Mouse (Mus musculus) MEL (cell line): ENCODE data around the gene Sik3. TPM values are rescaled to one million over a fixed set of nuclear protein-coding genes. Genes with fewer than 3 reads are reported as not detected.

Experiments
- DNase-seq: peaks from one replicate; pipeline ENCODE4 v3.0.0; 2011; ENCODE audit warnings: low read depth, low spot score
- H3K27ac ChIP-seq: 2 replicates; pipeline ENCODE4 v1.5.1; 2012; ENCODE audit warnings: low read depth, mild to moderate bottlenecking, control low read depth, low read length, moderate library complexity; ENCODE audit not compliant: control insufficient read depth
- H3K27me3 ChIP-seq, 2 experiments: fragments of 150-350 bp in 1 of 2; sonication (generic) in 1 of 2; 2 replicates each; pipeline ENCODE4 v1.6.1; 2012; ENCODE audit warnings: low read length in 2 of 2, mild to moderate bottlenecking in 2 of 2, improper control_type of control experiment in 1 of 2, moderate library complexity in 1 of 2; ENCODE audit not compliant: insufficient read depth in 2 of 2, control insufficient read depth in 1 of 2
- H3K36me3 ChIP-seq, 2 experiments: 2 replicates each; pipeline ENCODE4 v1.6.1; 2012 to 2014; ENCODE audit warnings: low read length in 2 of 2, improper control_type of control experiment in 1 of 2, inconsistent platforms in 1 of 2, mild to moderate bottlenecking in 1 of 2; ENCODE audit not compliant: insufficient read depth in 2 of 2, control insufficient read depth in 1 of 2
- H3K4me1 ChIP-seq, 2 experiments: fragments of 150-350 bp in 1 of 2; sonication (generic) in 1 of 2; 2 replicates each; pipeline ENCODE4 v1.6.1; 2012; ENCODE audit warnings: low read length in 2 of 2, improper control_type of control experiment in 1 of 2, mild to moderate bottlenecking in 1 of 2; ENCODE audit not compliant: insufficient read depth in 2 of 2, control insufficient read depth in 1 of 2
- H3K4me3 ChIP-seq, 2 experiments: fragments of 150-350 bp in 1 of 2; sonication (generic) in 1 of 2; 2 replicates each; pipeline ENCODE4 v1.5.1; 2012; ENCODE audit warnings: low read depth in 2 of 2, low read length in 2 of 2, mild to moderate bottlenecking in 2 of 2, moderate library complexity in 2 of 2, control low read depth in 1 of 2, improper control_type of control experiment in 1 of 2; ENCODE audit not compliant: control insufficient read depth in 1 of 2, insufficient read depth in 1 of 2
- H3K79me2 ChIP-seq: 2 replicates; pipeline ENCODE4 v1.6.1; 2012; ENCODE audit warnings: mild to moderate bottlenecking, low read length, moderate library complexity; ENCODE audit not compliant: control insufficient read depth, poor library complexity, insufficient read depth
- H3K9ac ChIP-seq: 2 replicates; pipeline ENCODE4 v1.6.1; 2012; ENCODE audit warnings: low read depth, mild to moderate bottlenecking, control low read depth, low read length, moderate library complexity; ENCODE audit not compliant: control insufficient read depth, poor library complexity, severe bottlenecking
- H3K9me3 ChIP-seq: fragments of 150-350 bp; sonication (generic); replicated peaks from 2 replicates; pipeline ENCODE4 v1.6.1; 2012; ENCODE audit warnings: mild to moderate bottlenecking, low read length, improper control_type of control experiment, moderate library complexity; ENCODE audit not compliant: insufficient read depth
- BHLHE40 ChIP-seq: IDR thresholded peaks from 2 replicates; pipeline ENCODE4 v1.6.1; 2012; ENCODE audit warnings: low read depth, mild to moderate bottlenecking, inconsistent platforms, low read length, improper control_type of control experiment, borderline replicate concordance
- CHD1 ChIP-seq: IDR thresholded peaks from 2 replicates; pipeline ENCODE4 v1.6.1; 2012; ENCODE audit warnings: low read depth, mild to moderate bottlenecking, inconsistent platforms, low read length, improper control_type of control experiment
- CTCF ChIP-seq, 3 experiments: IDR thresholded peaks in 2 of 3; conservative IDR thresholded peaks in 1 of 3; 2 replicates each; pipeline ENCODE4 v1.5.1; 2011 to 2012; ENCODE audit warnings: low read length in 3 of 3, low read depth in 2 of 3, mild to moderate bottlenecking in 2 of 3, improper control_type of control experiment in 1 of 3, inconsistent platforms in 1 of 3, mixed read lengths in 1 of 3, moderate library complexity in 1 of 3; ENCODE audit not compliant: control insufficient read depth in 1 of 3, insufficient read depth in 1 of 3, poor library complexity in 1 of 3, severe bottlenecking in 1 of 3
- E2F4 ChIP-seq: IDR thresholded peaks from 2 replicates; pipeline ENCODE4 v1.6.1; 2011; ENCODE audit warnings: low read depth, low read length, improper control_type of control experiment, borderline replicate concordance
- ELF1 ChIP-seq: IDR thresholded peaks from 2 replicates; pipeline ENCODE4 v1.6.1; 2014; ENCODE audit warnings: low read depth, mild to moderate bottlenecking, inconsistent platforms, low read length, improper control_type of control experiment, moderate library complexity
- ETS1 ChIP-seq: IDR thresholded peaks from 2 replicates; pipeline ENCODE4 v1.6.1; 2012; ENCODE audit warnings: low read depth, mild to moderate bottlenecking, inconsistent platforms, low read length, improper control_type of control experiment, moderate library complexity
- GABPA ChIP-seq: IDR thresholded peaks from 2 replicates; pipeline ENCODE4 v1.6.1; 2012; ENCODE audit warnings: low read depth, mild to moderate bottlenecking, inconsistent platforms, low read length, improper control_type of control experiment, moderate library complexity
- GATA1 ChIP-seq: IDR thresholded peaks from 2 replicates; pipeline ENCODE4 v1.6.1; 2011; ENCODE audit warnings: low read depth, low read length, improper control_type of control experiment
- HCFC1 ChIP-seq: IDR thresholded peaks from 2 replicates; pipeline ENCODE4 v1.6.1; 2012; ENCODE audit warnings: low read depth, mild to moderate bottlenecking, inconsistent platforms, low read length, improper control_type of control experiment, moderate library complexity
- KAT2A ChIP-seq: conservative IDR thresholded peaks from 2 replicates; pipeline ENCODE4 v1.6.1; 2012; ENCODE audit warnings: low read depth, low read length, improper control_type of control experiment, inconsistent platforms
- MAFK ChIP-seq: IDR thresholded peaks from 2 replicates; pipeline ENCODE4 v1.6.1; 2011; ENCODE audit warnings: low read depth, mild to moderate bottlenecking, low read length, improper control_type of control experiment, borderline replicate concordance
- MAX ChIP-seq: IDR thresholded peaks from 2 replicates; pipeline ENCODE4 v1.6.1; 2011; ENCODE audit warnings: low read length, improper control_type of control experiment
- MAZ ChIP-seq: IDR thresholded peaks from 2 replicates; pipeline ENCODE4 v1.6.1; 2012; ENCODE audit warnings: low read depth, mild to moderate bottlenecking, inconsistent platforms, low read length, improper control_type of control experiment
- MEF2A ChIP-seq: IDR thresholded peaks from 2 replicates; pipeline ENCODE4 v1.6.1; 2014; ENCODE audit warnings: low read depth, mild to moderate bottlenecking, inconsistent platforms, low read length, improper control_type of control experiment; ENCODE audit not compliant: poor library complexity, insufficient replicate concordance, severe bottlenecking; ENCODE audit errors: extremely low read depth
- MXI1 ChIP-seq: IDR thresholded peaks from 2 replicates; pipeline ENCODE4 v1.6.1; 2011; ENCODE audit warnings: mild to moderate bottlenecking, low read depth, low read length, improper control_type of control experiment
- MYB ChIP-seq: IDR thresholded peaks from 2 replicates; pipeline ENCODE4 v1.6.1; 2011; ENCODE audit warnings: mild to moderate bottlenecking, low read depth, low read length, improper control_type of control experiment
- MYC ChIP-seq: IDR thresholded peaks from 2 replicates; pipeline ENCODE4 v1.6.1; 2011; ENCODE audit warnings: low read depth, mild to moderate bottlenecking, low read length, improper control_type of control experiment, moderate library complexity
- NELFE ChIP-seq: IDR thresholded peaks from 2 replicates; pipeline ENCODE4 v1.6.1; 2011; ENCODE audit warnings: low read depth, low read length, improper control_type of control experiment
- NRF1 ChIP-seq: IDR thresholded peaks from 2 replicates; pipeline ENCODE4 v1.6.1; 2014; ENCODE audit warnings: low read depth, mild to moderate bottlenecking, inconsistent platforms, low read length, improper control_type of control experiment, moderate library complexity; ENCODE audit not compliant: poor library complexity, insufficient read depth, severe bottlenecking
- POLR2A ChIP-seq, 2 experiments: IDR thresholded peaks; 2 replicates each; pipeline ENCODE4 v1.6.1; 2011 to 2012; ENCODE audit warnings: low read length in 2 of 2, mild to moderate bottlenecking in 2 of 2, control low read depth in 1 of 2, improper control_type of control experiment in 1 of 2, low read depth in 1 of 2, moderate library complexity in 1 of 2; ENCODE audit not compliant: control insufficient read depth in 1 of 2, insufficient read depth in 1 of 2, poor library complexity in 1 of 2
- POLR2AphosphoS2 ChIP-seq: IDR thresholded peaks from 2 replicates; pipeline ENCODE4 v1.6.1; 2011; ENCODE audit warnings: low read length, improper control_type of control experiment
- POLR2AphosphoS5 ChIP-seq: IDR thresholded peaks from 2 replicates; pipeline ENCODE4 v1.6.1; 2012; ENCODE audit warnings: low read depth, borderline replicate concordance, mild to moderate bottlenecking, inconsistent platforms, low read length, moderate library complexity, mixed read lengths
- RAD21 ChIP-seq: IDR thresholded peaks from 2 replicates; pipeline ENCODE4 v1.6.1; 2011; ENCODE audit warnings: mild to moderate bottlenecking, low read depth, low read length, improper control_type of control experiment
- RCOR1 ChIP-seq: IDR thresholded peaks from 2 replicates; pipeline ENCODE4 v1.6.1; 2012; ENCODE audit warnings: low read depth, mild to moderate bottlenecking, inconsistent platforms, low read length, improper control_type of control experiment
- SIN3A ChIP-seq: IDR thresholded peaks from 2 replicates; pipeline ENCODE4 v1.6.1; 2012; ENCODE audit warnings: low read length, improper control_type of control experiment, inconsistent platforms
- SMC3 ChIP-seq: IDR thresholded peaks from 2 replicates; pipeline ENCODE4 v1.6.1; 2011; ENCODE audit warnings: low read depth, low read length, improper control_type of control experiment
- TAL1 ChIP-seq: IDR thresholded peaks from 2 replicates; pipeline ENCODE4 v1.6.1; 2012; ENCODE audit warnings: mild to moderate bottlenecking, inconsistent platforms, low read length, moderate library complexity, mixed read lengths
- TBP ChIP-seq: IDR thresholded peaks from 2 replicates; pipeline ENCODE4 v1.8.0; 2011; ENCODE audit warnings: low read depth, low read length, improper control_type of control experiment
- TCF12 ChIP-seq: IDR thresholded peaks from 2 replicates; pipeline ENCODE4 v1.6.1; 2014; ENCODE audit warnings: low read depth, mild to moderate bottlenecking, inconsistent platforms, low read length, improper control_type of control experiment, moderate library complexity
- UBTF ChIP-seq: IDR thresholded peaks from 2 replicates; pipeline ENCODE4 v1.6.1; 2012; ENCODE audit warnings: low read depth, mild to moderate bottlenecking, inconsistent platforms, low read length, improper control_type of control experiment, moderate library complexity, borderline replicate concordance; ENCODE audit not compliant: insufficient read depth
- USF1 ChIP-seq: IDR thresholded peaks from 2 replicates; pipeline ENCODE4 v1.6.1; 2014; ENCODE audit warnings: low read depth, mild to moderate bottlenecking, inconsistent platforms, low read length, improper control_type of control experiment, moderate library complexity
- USF2 ChIP-seq, 2 experiments: IDR thresholded peaks; 2 replicates each; pipeline ENCODE4 v1.6.1; 2011 to 2012; ENCODE audit warnings: improper control_type of control experiment in 2 of 2, low read length in 2 of 2, borderline replicate concordance in 1 of 2, inconsistent platforms in 1 of 2, low read depth in 1 of 2, mild to moderate bottlenecking in 1 of 2; ENCODE audit not compliant: insufficient read depth in 1 of 2
- ZC3H11A ChIP-seq: IDR thresholded peaks from 2 replicates; pipeline ENCODE4 v1.6.1; 2012; ENCODE audit warnings: low read depth, mild to moderate bottlenecking, inconsistent platforms, low read length, improper control_type of control experiment
- ZKSCAN1 ChIP-seq: IDR thresholded peaks from 2 replicates; pipeline ENCODE4 v1.6.1; 2012; ENCODE audit warnings: low read depth, mild to moderate bottlenecking, inconsistent platforms, low read length, improper control_type of control experiment, moderate library complexity
- ZMIZ1 ChIP-seq: IDR thresholded peaks from 2 replicates; pipeline ENCODE4 v1.6.1; 2012; ENCODE audit warnings: low read depth, mild to moderate bottlenecking, inconsistent platforms, low read length, improper control_type of control experiment, moderate library complexity
- ZNF384 ChIP-seq: IDR thresholded peaks from 2 replicates; pipeline ENCODE4 v1.6.1; 2012; ENCODE audit warnings: low read depth, mild to moderate bottlenecking, inconsistent platforms, low read length, improper control_type of control experiment
- polyA plus RNA-seq, 2 experiments: library from polyadenylated mRNA; stranded (reverse) in 1 of 2; unstranded in 1 of 2; fragments of >175 nt in 1 of 2; fragments of >200 nt in 1 of 2; gene quantifications; 2 replicates each; pipeline versions ENCODE4 v1.2.1 to v1.2.4; 2012; ENCODE audit warnings: low replicate concordance in 2 of 2, low read depth in 1 of 2; ENCODE audit not compliant: insufficient read length in 2 of 2, insufficient read depth in 1 of 2, missing spikeins in 1 of 2
- total RNA-seq: library from RNA; depleted of rRNA; stranded (reverse); fragments of 300-350 nt; gene quantifications from 2 replicates; pipeline ENCODE4 v1.2.3, GENCODE M21; 2012

The Sik3 gene
- total and polyA plus RNA-seq, 3 experiments: 78.7 to 111 TPM; not detected in 1

GRCm38 (mm10) chr9:46098360-46098985, 85.9 kb downstream of the Sik3 start:
- Histone ChIP-seq H3K27ac (peak overlapping the region; percentile 68), H3K9me3 (no peaks in the 10 kb centered on the region), H3K9ac (peak overlapping the region; percentile 42), H3K27me3 (no peaks in the 10 kb centered on the region), H3K36me3 (peaks cover 0 to 20% of the 10 kb centered on the region in 2 experiments; a peak in 3 of 4 replicates), H3K79me2 (peaks cover 24% of the 10 kb centered on the region), H3K4me3 (peak overlapping the region; percentile 26 to 34), H3K4me1 (peaks cover 13 to 29% of the 10 kb centered on the region in 2 experiments)
- DNase-seq: peak; percentile 90
- no peak for TF ChIP-seq KAT2A
- 0 out of 2 replicates have a peak, but pooled peaks have one; percentile 46 for TF ChIP-seq UBTF
- TF ChIP-seq CTCF (IDR thresholded peaks at IDR 0.05 in 2 of 3, conservative IDR thresholded peaks at IDR 0.05 in 1 of 3; ENCODE audit: control insufficient read depth in 1 of 3, insufficient read depth in 1 of 3, low read depth in 2 of 3, low read length in 3 of 3, poor library complexity in 1 of 3, severe bottlenecking in 1 of 3): no peak
- TF ChIP-seq ETS1: no peak; the same call in none of the 2 replicates
- TF ChIP-seq BHLHE40: no peak
- peak; percentile 64; the same call in 1 of the 2 replicates for TF ChIP-seq TBP
- TF ChIP-seq POLR2A (IDR thresholded peaks at IDR 0.05; ENCODE audit: control insufficient read depth in 1 of 2, insufficient read depth in 1 of 2, low read depth in 1 of 2, low read length in 2 of 2, poor library complexity in 1 of 2): peak in 1 of 2 experiments; percentile 31; a peak in 1 of 4 replicates
- no peak for TF ChIP-seq MAFK
- TF ChIP-seq MYB: no peak
- no peak for TF ChIP-seq ELF1
- no peak for TF ChIP-seq SMC3
- peak; percentile 61; the same call in 1 of the 2 replicates for TF ChIP-seq GATA1
- TF ChIP-seq CHD1: no peak
- peak in 1 of 2 experiments; percentile 55; a peak in 1 of 4 replicates for TF ChIP-seq USF2 (IDR thresholded peaks at IDR 0.05; ENCODE audit: borderline replicate concordance in 1 of 2, insufficient read depth in 1 of 2, low read depth in 1 of 2, low read length in 2 of 2)
- no peak for TF ChIP-seq NELFE
- no peak; the same call in 1 of the 2 replicates for TF ChIP-seq HCFC1
- TF ChIP-seq MXI1: peak; percentile 79
- no peak for TF ChIP-seq ZKSCAN1
- TF ChIP-seq TAL1: peak; percentile 59
- no peak for TF ChIP-seq ZMIZ1
- TF ChIP-seq POLR2AphosphoS2: no peak
- TF ChIP-seq MEF2A: no peak
- TF ChIP-seq E2F4: no peak
- no peak for TF ChIP-seq NRF1
- TF ChIP-seq ZNF384: no peak
- TF ChIP-seq MAZ: no peak
- no peak for TF ChIP-seq POLR2AphosphoS5
- TF ChIP-seq ZC3H11A: no peak
- peak; percentile 78 for TF ChIP-seq MAX
- TF ChIP-seq USF1: peak; percentile 81
- peak; percentile 69 for TF ChIP-seq TCF12
- TF ChIP-seq RAD21: no peak
- TF ChIP-seq SIN3A: peak; percentile 91
- peak; percentile 69 for TF ChIP-seq MYC
- TF ChIP-seq GABPA: no peak
- peak; percentile 25; the same call in 1 of the 2 replicates for TF ChIP-seq RCOR1
